Mouse (Mus musculus) stomach, embryonic 15.5 days (tissue): ENCODE data around the gene Rpl36al. TPM values are rescaled to one million over a fixed set of nuclear protein-coding genes. Genes with fewer than 3 reads are reported as not detected.

Source experiments
- ATAC-seq: fragments of 200-750 bp; cut with Nextera tagmentation; 2 replicates; pipeline ENCODE4 v1.8.0; 2017; ENCODE audit warnings: low read depth, moderate number of reproducible peaks, moderate TSS enrichment; ENCODE audit not compliant: insufficient read depth, low FRiP score
- H3K27ac ChIP-seq: fragments of 300-500 bp; sonication (generic); 2 replicates; pipeline ENCODE4 v1.5.1; 2015; ENCODE audit warnings: mild to moderate bottlenecking, inconsistent platforms
- H3K27me3 ChIP-seq: fragments of 300-500 bp; sonication (generic); replicated peaks from 2 replicates; pipeline ENCODE4 v1.6.1; 2015; ENCODE audit warnings: inconsistent platforms
- H3K36me3 ChIP-seq: fragments of 300-500 bp; sonication (generic); 2 replicates; pipeline ENCODE4 v1.6.1; 2015; ENCODE audit warnings: inconsistent platforms
- H3K4me1 ChIP-seq: fragments of 300-500 bp; sonication (generic); 2 replicates; pipeline ENCODE4 v1.6.1; 2015; ENCODE audit warnings: inconsistent platforms
- H3K4me2 ChIP-seq: fragments of 300-500 bp; sonication (generic); 2 replicates; pipeline ENCODE4 v1.6.1; 2015; ENCODE audit warnings: mild to moderate bottlenecking, inconsistent platforms
- H3K4me3 ChIP-seq: fragments of 300-500 bp; sonication (generic); replicated peaks from 2 replicates; pipeline ENCODE4 v1.5.1; 2015; ENCODE audit warnings: inconsistent platforms
- H3K9ac ChIP-seq: fragments of 300-500 bp; sonication (generic); 2 replicates; pipeline ENCODE4 v1.6.1; 2015; ENCODE audit warnings: inconsistent platforms
- H3K9me3 ChIP-seq: fragments of 300-500 bp; sonication (generic); 2 replicates; pipeline ENCODE4 v1.6.1; 2016; ENCODE audit warnings: inconsistent platforms
- WGBS: fragments of 180-500 bp; shearing (Covaris S2); methylation state at CpG from one replicate; pipeline ENCODE4 v1.1.7; 2015; 5-methylcytosine and 5-hydroxymethylcytosine counted together
- polyA plus RNA-seq: library from polyadenylated mRNA; unstranded; fragments of >200 nt; fragmentation: Nextera tagmentation; extraction: Ambion mirVana; gene quantifications from 2 replicates; pipeline ENCODE4 v1.2.1, GENCODE M21; 2015

Gene Rpl36al
- polyA plus RNA-seq, 1 experiment from 2014 or later = 730 TPM

DNA sequence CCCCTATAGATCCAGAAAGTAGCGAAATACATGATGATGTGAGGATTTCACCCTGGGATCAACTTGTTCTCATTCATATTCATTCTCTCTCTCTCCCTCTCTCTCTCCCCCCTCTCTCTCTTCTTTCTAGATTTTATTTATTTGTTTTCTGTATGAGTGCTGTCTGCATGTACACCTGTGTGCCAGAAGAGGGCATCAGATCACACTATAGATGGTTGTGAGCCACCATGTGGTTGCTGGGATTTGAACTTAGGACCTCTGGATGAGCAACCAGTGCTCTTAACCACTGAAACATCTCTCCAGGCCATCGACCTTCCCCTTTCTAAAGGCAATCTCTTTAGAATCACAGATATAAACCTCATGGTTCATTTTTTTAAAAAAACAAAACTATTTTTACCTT lies 24.6 kb upstream of the Rpl36al start:
- ATAC-seq = no peak
- peaks cover 14% of the 10 kb centered on the region for H3K36me3 ChIP-seq

DNA sequence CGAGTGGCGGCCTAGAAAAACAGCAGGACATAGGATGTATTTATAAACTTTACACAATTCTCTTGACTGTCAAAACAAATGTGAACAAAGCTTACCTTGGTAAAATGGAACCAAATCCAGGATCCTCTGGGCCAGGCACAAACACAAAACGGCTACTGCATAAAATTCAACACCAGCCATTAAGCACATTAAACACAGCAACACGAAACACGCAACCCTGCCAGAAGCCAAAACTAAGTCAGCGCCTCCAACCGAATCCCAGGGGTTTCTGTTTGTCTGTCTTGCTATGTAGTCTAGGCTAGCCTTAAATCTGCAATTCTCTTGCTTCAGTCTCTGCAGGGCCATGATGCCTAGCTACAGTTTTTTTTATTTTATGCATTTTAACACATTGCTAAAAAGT lies 24.0 kb upstream of the Rpl36al start:
- no peak for ATAC-seq
- H3K36me3 ChIP-seq = peaks cover 10% of the 10 kb centered on the region; the same call in 1 of the 2 replicates
- WGBS = 93% methylated on average over 7 of the region's 7 CpGs

More for the DNA sequence above, 24.6 kb upstream of the Rpl36al start:
- 92% methylated on average over 2 of the region's 2 CpGs for WGBS
- no peaks in the 10 kb centered on the region for H3K27me3 ChIP-seq
- no peak overlapping the region for H3K27ac ChIP-seq
- H3K4me3 ChIP-seq = no peak overlapping the region
- no peaks in the 10 kb centered on the region for H3K4me1 ChIP-seq
- no peak overlapping the region for H3K9ac ChIP-seq
- no peak overlapping the region for H3K4me2 ChIP-seq
- H3K9me3 ChIP-seq = no peaks in the 10 kb centered on the region

GRCm38 (mm10) chr12:69207396-69207795 lies 23.5 kb upstream of the Rpl36al start:
- H3K36me3 ChIP-seq = peaks cover 9% of the 10 kb centered on the region; the same call in 1 of the 2 replicates
- no peaks in the 10 kb centered on the region for H3K27me3 ChIP-seq
- 95% methylated on average over 8 of the region's 8 CpGs for WGBS

More for the DNA sequence above, 24.0 kb upstream of the Rpl36al start:
- no peak overlapping the region for H3K4me3 ChIP-seq
- no peaks in the 10 kb centered on the region for H3K9me3 ChIP-seq
- no peak overlapping the region for H3K4me2 ChIP-seq
- H3K4me1 ChIP-seq = no peaks in the 10 kb centered on the region
- H3K27ac ChIP-seq = no peak overlapping the region
- no peak overlapping the region for H3K9ac ChIP-seq
- H3K27me3 ChIP-seq = no peaks in the 10 kb centered on the region

GRCm38 (mm10) chr12:69204052-69204833 lies 20.4 kb upstream of the Rpl36al start, which contains the start of gene Gm49384:
Gene Gm49384 (minus strand): TSS chr12:69204267.
- Histone ChIP-seq H3K36me3 (peaks cover 11% of the 10 kb centered on the region; the same call in 1 of the 2 replicates), H3K4me3 (no peak within 1 kb of the TSS), H3K9ac (no peak within 1 kb of the TSS), H3K4me1 (0 out of 2 replicates have a peak, but pooled peaks cover 5% of the 10 kb centered on the region), H3K9me3 (no peaks in the 10 kb centered on the region), H3K27ac (no peak within 1 kb of the TSS), H3K27me3 (no peaks in the 10 kb centered on the region), H3K4me2 (no peak within 1 kb of the TSS)
- ATAC-seq = no peak
- WGBS = 85% methylated on average over 16 of the region's 16 CpGs

More at GRCm38 (mm10) chr12:69207396-69207795, 23.5 kb upstream of the Rpl36al start:
- no peak for ATAC-seq
- Histone ChIP-seq H3K27ac (no peak overlapping the region), H3K4me3 (no peak overlapping the region), H3K9me3 (no peaks in the 10 kb centered on the region), H3K4me1 (no peaks in the 10 kb centered on the region), H3K4me2 (no peak overlapping the region), H3K9ac (no peak overlapping the region)

- Histone ChIP-seq H3K27me3 (no peaks in the 10 kb centered on the region), H3K4me3 (no peak overlapping the region; the same call in 1 of the 2 replicates), H3K4me1 (peaks cover 18% of the 10 kb centered on the region), H3K9ac (no peak overlapping the region), H3K9me3 (no peaks in the 10 kb centered on the region), H3K27ac (no peak overlapping the region), H3K36me3 (peaks cover 11% of the 10 kb centered on the region; the same call in 1 of the 2 replicates), H3K4me2 (no peak overlapping the region; the same call in 1 of the 2 replicates)
- ATAC-seq = peak; percentile 11; the same call in 1 of the 2 replicates
These were observed 15.1 kb upstream of the Rpl36al start for GRCm38 (mm10) chr12:69198985-69199384.

DNA sequence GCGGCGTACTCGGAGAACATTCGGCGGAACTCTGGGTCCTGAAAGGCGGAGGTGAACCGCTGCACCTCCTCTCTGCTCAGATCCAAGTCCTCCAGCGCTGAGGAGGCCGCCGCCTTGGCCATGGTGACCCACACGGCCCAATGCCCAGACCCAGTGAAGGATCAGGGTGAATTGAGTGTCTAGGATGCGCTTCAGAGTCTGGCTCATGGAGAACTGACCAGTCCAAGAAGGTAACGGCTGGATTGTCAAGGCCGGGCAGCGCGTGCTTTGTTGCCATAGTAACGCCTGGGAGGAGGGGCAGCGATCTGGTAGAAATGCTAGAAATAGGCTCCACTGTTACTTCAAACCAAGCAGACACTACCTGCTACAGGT lies 14.3 kb upstream of the Rpl36al start, which contains the start of gene Dnaaf2:
Gene Dnaaf2, minus strand, starts transcription at position 266 of the 372 bp plus-strand sequence.
- Histone ChIP-seq H3K4me2 (peak within 1 kb of the TSS; percentile 95), H3K27ac (peak within 1 kb of the TSS; percentile 85), H3K9ac (peak within 1 kb of the TSS; percentile 83), H3K27me3 (no peaks in the 10 kb centered on the region), H3K4me3 (peak within 1 kb of the TSS; percentile 91), H3K9me3 (no peaks in the 10 kb centered on the region), H3K36me3 (peaks cover 11% of the 10 kb centered on the region; the same call in 1 of the 2 replicates), H3K4me1 (peaks cover 18% of the 10 kb centered on the region)
- ATAC-seq = no peak
- WGBS = under 1% methylated on average over 18 of the region's 18 CpGs

DNA sequence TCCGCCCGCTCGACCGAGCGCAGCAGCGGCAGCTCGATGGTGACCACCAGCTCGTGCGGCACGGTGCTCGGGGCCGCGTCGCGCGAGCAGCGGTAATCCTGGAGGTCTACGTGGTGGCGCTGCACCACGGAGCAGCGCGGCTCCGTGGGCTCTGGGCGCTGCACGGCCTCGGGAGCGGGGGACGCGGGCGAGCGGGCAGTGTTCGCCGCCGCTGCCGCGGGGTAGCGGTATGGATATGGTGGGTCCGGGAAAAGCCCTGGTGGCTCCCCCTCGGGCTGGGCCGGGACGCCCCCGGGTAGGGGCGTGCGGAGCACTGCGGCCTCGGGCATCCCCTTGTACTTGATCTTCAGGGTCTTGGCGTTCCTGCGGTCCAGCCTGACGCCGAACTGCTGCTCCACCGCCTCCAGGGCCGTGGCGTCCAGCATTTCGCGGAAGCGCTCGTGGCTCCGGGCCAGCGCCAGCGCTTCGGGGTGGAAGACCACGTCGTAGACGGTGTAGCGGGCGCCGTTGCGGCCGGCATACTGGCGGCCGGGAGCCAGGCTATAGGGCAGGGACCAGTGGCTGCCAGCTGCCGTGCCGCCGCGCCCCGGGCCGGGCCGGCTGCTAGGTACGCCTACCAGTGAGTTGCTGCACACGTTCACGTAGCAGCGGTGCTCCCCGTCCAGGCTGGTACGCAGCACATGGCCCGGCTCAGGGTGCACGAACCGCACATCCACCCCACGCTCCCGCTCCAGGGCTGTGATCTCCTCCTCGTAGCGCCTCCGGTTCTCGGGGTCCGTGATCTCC lies 13.7 kb upstream of the Rpl36al start:
- Histone ChIP-seq H3K9ac (peak overlapping the region; percentile 83), H3K27me3 (no peaks in the 10 kb centered on the region), H3K36me3 (peaks cover 11% of the 10 kb centered on the region; the same call in 1 of the 2 replicates), H3K4me2 (peak overlapping the region; percentile 95), H3K27ac (peak overlapping the region; percentile 85), H3K4me1 (peaks cover 18% of the 10 kb centered on the region), H3K4me3 (peak overlapping the region; percentile 91), H3K9me3 (no peaks in the 10 kb centered on the region)
- WGBS = under 1% methylated on average over 94 of the region's 94 CpGs
- ATAC-seq = peak; percentile 70; the same call in 1 of the 2 replicates

GRCm38 (mm10) chr12:69196444-69197377 lies 12.8 kb upstream of the Rpl36al start, which contains the start of gene Gm49383:
Gene Gm49383 (minus strand): TSS chr12:69197104.
- Histone ChIP-seq H3K36me3 (peaks cover 8% of the 10 kb centered on the region; the same call in 1 of the 2 replicates), H3K4me1 (peaks cover 18% of the 10 kb centered on the region), H3K9me3 (no peaks in the 10 kb centered on the region), H3K4me3 (peak within 1 kb of the TSS; percentile 91), H3K4me2 (peak within 1 kb of the TSS; percentile 95), H3K27ac (peak within 1 kb of the TSS; percentile 85), H3K27me3 (no peaks in the 10 kb centered on the region), H3K9ac (peak within 1 kb of the TSS; percentile 83)
- WGBS = under 1% methylated on average over 75 of the region's 75 CpGs
- ATAC-seq = peak; percentile 53; the same call in 1 of the 2 replicates

- Histone ChIP-seq H3K4me3 (no peak overlapping the region), H3K9me3 (no peaks in the 10 kb centered on the region), H3K9ac (no peak overlapping the region), H3K4me1 (no peaks in the 10 kb centered on the region), H3K27me3 (no peaks in the 10 kb centered on the region), H3K36me3 (peaks cover 7% of the 10 kb centered on the region), H3K27ac (no peak overlapping the region), H3K4me2 (no peak overlapping the region)
- WGBS = 89% methylated on average over 2 of the region's 2 CpGs
- ATAC-seq = no peak
These were observed 8.8 kb upstream of the Rpl36al start for GRCm38 (mm10) chr12:69192637-69193036.

DNA sequence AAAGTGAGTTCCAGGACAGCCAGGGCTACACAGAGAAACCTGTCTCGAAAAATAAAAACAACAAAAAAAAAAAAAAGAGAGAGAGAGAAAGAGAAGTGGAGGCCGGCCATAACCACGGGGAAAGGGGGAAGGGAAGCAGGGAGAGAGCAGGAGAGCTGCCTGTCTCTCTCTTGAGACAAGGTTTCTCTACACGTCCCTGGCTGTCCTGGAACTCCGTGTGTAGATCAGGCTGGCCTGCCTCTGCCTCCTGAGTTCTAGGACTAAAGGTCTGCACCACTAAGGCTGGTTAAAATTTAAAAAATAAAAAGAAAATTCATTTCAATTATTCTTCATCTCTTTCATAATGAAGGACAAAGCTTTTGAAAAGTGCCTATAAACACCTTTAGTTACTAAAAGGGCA lies 7.5 kb upstream of the Rpl36al start:
- 94% methylated on average over 5 of the region's 5 CpGs for WGBS
- Histone ChIP-seq H3K4me2 (no peak overlapping the region), H3K27me3 (no peaks in the 10 kb centered on the region)

GRCm38 (mm10) chr12:69190522-69190921 lies 6.6 kb upstream of the Rpl36al start:
- WGBS = 100% methylated on average over 1 of the region's 1 CpGs
- Histone ChIP-seq H3K4me1 (peaks cover 8% of the 10 kb centered on the region; the same call in 1 of the 2 replicates), H3K9me3 (no peaks in the 10 kb centered on the region), H3K27ac (no peak overlapping the region), H3K36me3 (peaks cover 7% of the 10 kb centered on the region), H3K4me2 (no peak overlapping the region), H3K4me3 (no peak overlapping the region), H3K9ac (no peak overlapping the region), H3K27me3 (no peaks in the 10 kb centered on the region)
- ATAC-seq = no peak

More for the DNA sequence above, 7.5 kb upstream of the Rpl36al start:
- Histone ChIP-seq H3K27ac (no peak overlapping the region), H3K36me3 (peaks cover 7% of the 10 kb centered on the region), H3K9ac (no peak overlapping the region), H3K9me3 (no peaks in the 10 kb centered on the region), H3K4me1 (0 out of 2 replicates have a peak, but pooled peaks cover 7% of the 10 kb centered on the region), H3K4me3 (no peak overlapping the region)
- ATAC-seq = no peak
